Mouse (Mus musculus) testis, adult 2 months (tissue): ENCODE measurements at regions not wholly inside any gene's neighbourhood (a gene's known extent, or its start where the extent isn't known, plus 50 kb on each side); places are given as distances from the start of the nearest gene placed in this dataset.
"Not testable (repeated sequence)": the region's sequence is repeated elsewhere in the genome, so short reads cannot be mapped to it uniquely, and the experiment has no call there.

Source experiments
- H3K27ac ChIP-seq: fragments of 200-500 bp; 2 replicates; pipeline ENCODE4 v1.5.1; 2012; ENCODE audit warnings: low read depth, low read length; ENCODE audit not compliant: control insufficient read depth, insufficient read depth
- H3K27me3 ChIP-seq: fragments of 200-500 bp; 2 replicates; pipeline ENCODE4 v1.6.1; 2012; ENCODE audit warnings: mild to moderate bottlenecking, low read length, moderate library complexity; ENCODE audit not compliant: control insufficient read depth, insufficient read depth
- H3K36me3 ChIP-seq: fragments of 200-500 bp; 2 replicates; pipeline ENCODE4 v1.6.1; 2012; ENCODE audit warnings: mild to moderate bottlenecking, low read length; ENCODE audit not compliant: control insufficient read depth, insufficient read depth
- H3K4me1 ChIP-seq: fragments of 200-500 bp; 2 replicates; pipeline ENCODE4 v1.6.1; 2012; ENCODE audit warnings: low read length; ENCODE audit not compliant: control insufficient read depth, insufficient read depth
- H3K4me3 ChIP-seq: fragments of 200-500 bp; 2 replicates; pipeline ENCODE4 v1.5.1; 2012; ENCODE audit warnings: low read depth, mild to moderate bottlenecking, low read length, moderate library complexity, mixed read lengths; ENCODE audit not compliant: control insufficient read depth
- CTCF ChIP-seq: fragments of 200-500 bp; IDR thresholded peaks from 2 replicates; pipeline ENCODE4 v1.5.1; 2012; ENCODE audit warnings: low read depth, mild to moderate bottlenecking, inconsistent platforms, low read length, moderate library complexity; ENCODE audit not compliant: control insufficient read depth, insufficient read depth, insufficient replicate concordance
- POLR2A ChIP-seq: fragments of 200-500 bp; IDR thresholded peaks from 2 replicates; pipeline ENCODE4 v1.6.1; 2012; ENCODE audit warnings: low read depth, mild to moderate bottlenecking, inconsistent platforms, low read length, moderate library complexity; ENCODE audit not compliant: control insufficient read depth

DNA sequence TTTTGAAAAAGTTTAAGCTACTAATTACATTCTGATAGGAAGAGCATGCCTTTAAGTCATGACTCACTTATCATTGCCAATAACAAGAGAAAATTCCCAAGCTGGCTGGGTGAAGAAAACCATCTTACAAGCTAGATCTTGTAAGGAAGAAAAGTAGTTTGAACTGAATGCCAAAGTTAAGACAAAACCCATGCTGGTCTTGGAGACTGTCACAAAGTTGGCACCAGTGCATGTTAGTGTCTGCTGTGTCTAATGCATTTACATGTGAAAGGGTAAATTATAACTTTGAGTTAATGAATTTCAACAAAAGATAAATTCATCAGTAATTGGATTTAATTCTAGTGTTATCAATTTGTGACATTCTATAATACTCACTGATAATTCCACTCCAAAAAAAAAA, 533.6 kb upstream of the Fam241a start:
- H3K4me1 ChIP-seq, result no peaks in the 10 kb centered on the region
- no peaks in the 10 kb centered on the region for H3K27me3 ChIP-seq
- no peak for TF ChIP-seq CTCF
- TF ChIP-seq POLR2A, result no peak
- no peak overlapping the region for H3K27ac ChIP-seq
- H3K36me3 ChIP-seq, result no peaks in the 10 kb centered on the region
- H3K4me3 ChIP-seq, result no peak overlapping the region

DNA sequence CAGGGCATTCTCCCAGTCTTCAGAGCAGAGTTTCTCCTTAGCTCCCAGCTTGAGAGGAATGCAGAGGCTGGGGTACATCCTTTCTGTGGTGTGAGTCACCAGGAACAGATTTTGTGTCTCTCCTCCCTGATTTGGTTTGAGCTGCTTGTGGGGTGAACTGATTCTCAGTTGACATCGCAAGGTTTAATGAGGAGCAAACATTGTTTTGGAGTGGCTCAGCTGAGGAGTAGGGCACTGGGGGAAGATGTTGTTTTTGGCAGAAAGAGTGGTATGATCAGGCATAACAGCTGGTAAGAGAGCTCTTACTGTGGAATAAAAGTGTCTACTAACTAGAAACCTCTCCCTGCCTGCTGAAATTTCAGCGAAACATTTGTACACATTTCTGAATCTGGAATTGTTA, 519.4 kb upstream of the Fam241a start:
- Histone ChIP-seq H3K27ac (no peak overlapping the region), H3K4me1 (no peaks in the 10 kb centered on the region), H3K4me3 (no peak overlapping the region), H3K36me3 (no peaks in the 10 kb centered on the region), H3K27me3 (no peaks in the 10 kb centered on the region)
- no peak for TF ChIP-seq CTCF
- no peak for TF ChIP-seq POLR2A

DNA sequence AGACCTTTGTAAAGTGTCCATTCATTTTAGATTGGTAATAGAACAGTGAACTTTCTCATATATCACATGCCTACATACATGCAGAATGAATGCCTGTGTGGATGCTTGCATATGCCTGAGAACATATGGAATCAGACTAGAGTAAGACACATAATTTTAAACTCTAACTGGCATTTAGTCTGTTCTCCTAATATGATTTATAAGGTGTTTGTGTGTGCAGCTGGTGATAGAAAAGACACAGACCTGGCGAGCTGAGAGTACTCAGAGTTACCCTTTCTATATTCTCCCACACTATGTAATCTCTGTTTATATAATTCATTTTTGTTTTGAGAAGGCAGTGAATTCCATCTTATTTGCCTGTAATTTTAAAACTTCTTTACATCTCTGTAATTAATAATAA, 517.4 kb upstream of the Fam241a start:
- H3K4me1 ChIP-seq, result no peaks in the 10 kb centered on the region
- no peak overlapping the region for H3K4me3 ChIP-seq
- no peak overlapping the region for H3K27ac ChIP-seq
- TF ChIP-seq CTCF (no peak), POLR2A (no peak)
- H3K36me3 ChIP-seq, result no peaks in the 10 kb centered on the region
- H3K27me3 ChIP-seq, result no peaks in the 10 kb centered on the region

DNA sequence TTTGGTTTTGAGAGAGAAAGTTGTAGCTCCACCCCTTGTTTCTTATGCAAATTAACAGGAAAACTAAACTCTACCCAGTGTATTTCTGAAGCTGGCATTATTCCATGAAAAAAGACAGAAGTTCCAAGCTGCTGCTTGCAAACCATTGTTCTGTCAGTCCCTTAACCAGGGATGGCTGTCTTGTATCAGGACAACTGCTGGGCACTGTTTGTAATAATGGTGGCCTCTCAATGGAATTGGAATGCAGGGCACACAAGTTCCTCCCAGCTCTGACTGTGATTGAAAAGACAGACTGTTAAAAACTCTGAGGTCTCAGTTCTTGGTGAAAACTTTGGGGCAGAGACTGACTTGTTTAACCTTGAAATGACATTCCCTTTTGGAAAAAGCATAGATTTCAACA, 516.0 kb upstream of the Fam241a start:
- Histone ChIP-seq H3K4me1 (no peaks in the 10 kb centered on the region), H3K4me3 (no peak overlapping the region), H3K36me3 (no peaks in the 10 kb centered on the region), H3K27me3 (no peaks in the 10 kb centered on the region), H3K27ac (no peak overlapping the region)
- no peak for TF ChIP-seq POLR2A
- no peak for TF ChIP-seq CTCF

DNA sequence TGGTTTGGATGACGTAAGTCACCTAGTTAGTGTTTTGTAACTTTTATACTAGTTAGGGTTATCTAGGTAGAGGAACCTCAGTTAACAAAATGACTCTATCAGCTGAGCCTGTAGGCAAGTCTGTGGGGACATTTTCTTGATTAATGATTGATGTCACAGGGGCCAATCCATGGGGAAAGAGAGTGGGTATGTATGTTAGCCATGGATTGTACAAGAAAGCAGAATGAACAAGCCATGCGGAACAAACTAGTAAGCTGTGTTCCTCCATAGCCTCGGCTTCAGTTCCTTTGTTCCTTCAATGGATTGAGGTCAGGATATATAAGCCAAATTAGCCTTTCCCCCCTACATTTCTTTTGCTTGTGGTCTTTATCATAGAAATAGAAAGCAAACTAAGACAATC, 498.7 kb upstream of the Fam241a start:
- Histone ChIP-seq H3K27ac (no peak overlapping the region), H3K36me3 (no peaks in the 10 kb centered on the region)
- TF ChIP-seq CTCF (no peak), POLR2A (no peak)

DNA sequence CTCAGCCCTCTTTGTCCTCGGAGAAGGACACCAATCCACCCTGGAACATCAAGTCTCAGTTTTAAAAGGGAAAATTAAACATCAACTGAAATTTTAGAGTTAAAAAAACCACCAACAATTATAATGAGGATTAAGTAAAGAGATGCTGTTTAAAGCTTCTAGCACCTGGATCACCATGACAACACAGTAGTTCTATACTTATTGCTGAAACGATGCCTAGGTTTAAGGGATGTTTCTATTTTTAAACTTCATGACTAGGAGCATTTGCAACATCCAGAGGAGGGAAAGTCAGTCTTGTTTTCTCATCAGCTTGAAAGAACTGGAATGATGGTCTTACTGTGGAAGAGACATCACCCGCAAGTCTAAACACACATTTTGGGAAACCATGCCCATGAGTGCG, 484.5 kb upstream of the Fam241a start:
- Histone ChIP-seq H3K4me3 (no peak overlapping the region), H3K36me3 (no peaks in the 10 kb centered on the region), H3K4me1 (no peaks in the 10 kb centered on the region), H3K27me3 (no peaks in the 10 kb centered on the region), H3K27ac (no peak overlapping the region)
- TF ChIP-seq POLR2A (no peak), CTCF (no peak)

More for the DNA sequence above, 498.7 kb upstream of the Fam241a start:
- no peak overlapping the region for H3K4me3 ChIP-seq
- H3K4me1 ChIP-seq, result no peaks in the 10 kb centered on the region
- no peaks in the 10 kb centered on the region for H3K27me3 ChIP-seq

DNA sequence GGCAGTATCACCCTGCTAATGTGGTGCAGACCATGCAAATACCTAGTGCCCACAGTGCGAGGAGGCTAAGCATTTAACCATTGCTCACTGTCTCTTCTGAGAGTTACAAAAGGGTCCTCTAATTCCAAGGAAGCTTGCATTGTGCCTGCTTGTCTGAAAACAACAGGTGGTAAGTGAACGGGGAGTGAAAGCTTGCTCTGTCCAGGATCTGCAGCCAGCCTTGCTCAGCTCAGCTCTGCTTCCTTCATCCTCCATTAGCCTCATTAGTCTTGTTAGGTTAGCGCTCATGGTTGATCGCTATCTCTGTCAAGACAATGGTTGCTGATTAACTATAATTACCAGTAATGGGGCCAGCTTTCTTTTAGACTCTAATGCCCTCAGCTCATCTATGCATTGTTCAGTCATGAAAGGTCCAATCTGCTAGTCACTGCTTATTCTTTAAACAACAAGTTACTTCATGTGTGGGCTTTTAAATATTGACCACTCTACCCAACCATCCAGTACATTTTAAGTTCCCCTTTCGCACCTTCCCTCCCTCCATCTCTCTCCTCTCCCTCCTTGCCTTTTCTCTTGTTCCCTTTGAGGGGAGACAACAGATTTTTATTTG, 473.5 kb upstream of the Fam241a start:
- Histone ChIP-seq H3K4me1 (no peaks in the 10 kb centered on the region), H3K4me3 (no peak overlapping the region; the same call in 1 of the 2 replicates), H3K27me3 (no peaks in the 10 kb centered on the region), H3K27ac (no peak overlapping the region), H3K36me3 (no peaks in the 10 kb centered on the region)
- TF ChIP-seq POLR2A, result no peak
- no peak for TF ChIP-seq CTCF

DNA sequence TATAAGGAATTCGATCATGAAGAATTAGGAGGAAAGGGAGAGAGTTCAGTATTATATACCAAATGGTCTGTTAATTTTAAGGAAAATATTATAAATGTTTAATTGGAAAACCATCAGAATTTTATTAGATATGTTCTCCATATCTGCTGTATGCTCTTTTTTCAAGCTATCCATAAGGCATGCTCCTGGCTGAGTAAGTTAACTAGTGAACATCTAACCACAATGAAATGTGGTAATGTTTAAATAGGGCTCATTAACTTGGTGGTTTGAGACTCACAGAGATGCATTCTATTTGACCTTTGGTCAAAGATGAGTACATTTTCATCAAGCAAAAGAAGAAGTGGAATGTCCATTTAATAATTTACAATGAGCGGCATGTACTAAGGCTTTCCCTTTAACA, 466.2 kb upstream of the Fam241a start:
- Histone ChIP-seq H3K27ac (no peak overlapping the region), H3K4me1 (no peaks in the 10 kb centered on the region), H3K27me3 (no peaks in the 10 kb centered on the region), H3K4me3 (no peak overlapping the region), H3K36me3 (no peaks in the 10 kb centered on the region)
- no peak for TF ChIP-seq CTCF
- no peak for TF ChIP-seq POLR2A

DNA sequence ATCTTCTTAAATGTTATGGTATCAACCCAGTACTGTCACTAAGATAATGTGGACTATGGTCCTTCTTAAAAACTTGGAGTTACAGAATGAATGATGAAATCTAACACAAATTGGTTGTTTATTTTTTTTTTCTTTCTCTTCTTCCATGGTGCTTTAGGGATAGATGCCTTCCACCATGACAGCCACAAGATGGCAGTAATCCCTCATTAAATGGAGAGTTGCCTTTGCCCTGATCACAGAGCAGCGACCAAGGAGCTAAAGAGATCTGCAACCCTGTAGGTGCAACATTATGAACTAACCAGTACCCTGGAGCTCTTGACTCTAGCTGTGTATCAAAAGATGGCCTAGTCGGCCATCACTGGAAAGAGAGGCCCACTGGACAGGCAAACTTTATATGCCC, 453.0 kb upstream of the Fam241a start:
- not testable (repeated sequence) for H3K27ac ChIP-seq, H3K4me1 ChIP-seq, H3K27me3 ChIP-seq, H3K36me3 ChIP-seq, H3K4me3 ChIP-seq
